Mouse (Mus musculus) spleen, adult 12 weeks (tissue): Measurements from ENCODE around the gene Mcemp1.

Experiments
- DNase-seq: peaks from one replicate; pipeline ENCODE4 v3.0.0; 2022; ENCODE audit warnings: low spot score

The Mcemp1 gene

DNA sequence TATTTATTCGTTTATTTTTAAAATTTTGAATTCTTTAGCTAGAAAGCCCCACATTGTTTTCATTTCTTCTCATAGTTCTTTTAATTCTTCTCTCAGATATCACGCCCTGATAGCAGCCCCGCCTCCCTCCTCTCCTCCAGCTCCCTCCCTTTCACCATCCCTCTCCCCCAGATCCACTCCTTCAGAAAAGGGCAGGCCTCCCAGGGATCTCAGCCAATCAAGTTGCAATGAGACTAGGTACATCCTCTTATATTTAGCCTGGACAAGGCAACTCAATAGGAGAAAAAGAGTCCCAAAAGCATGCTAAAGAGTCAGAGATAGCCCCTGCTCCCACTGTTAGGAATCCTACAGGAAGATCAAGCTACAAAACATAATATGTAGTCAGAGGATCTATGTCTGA lies 9.1 kb downstream of the Mcemp1 start:
- no peak for DNase-seq

DNA sequence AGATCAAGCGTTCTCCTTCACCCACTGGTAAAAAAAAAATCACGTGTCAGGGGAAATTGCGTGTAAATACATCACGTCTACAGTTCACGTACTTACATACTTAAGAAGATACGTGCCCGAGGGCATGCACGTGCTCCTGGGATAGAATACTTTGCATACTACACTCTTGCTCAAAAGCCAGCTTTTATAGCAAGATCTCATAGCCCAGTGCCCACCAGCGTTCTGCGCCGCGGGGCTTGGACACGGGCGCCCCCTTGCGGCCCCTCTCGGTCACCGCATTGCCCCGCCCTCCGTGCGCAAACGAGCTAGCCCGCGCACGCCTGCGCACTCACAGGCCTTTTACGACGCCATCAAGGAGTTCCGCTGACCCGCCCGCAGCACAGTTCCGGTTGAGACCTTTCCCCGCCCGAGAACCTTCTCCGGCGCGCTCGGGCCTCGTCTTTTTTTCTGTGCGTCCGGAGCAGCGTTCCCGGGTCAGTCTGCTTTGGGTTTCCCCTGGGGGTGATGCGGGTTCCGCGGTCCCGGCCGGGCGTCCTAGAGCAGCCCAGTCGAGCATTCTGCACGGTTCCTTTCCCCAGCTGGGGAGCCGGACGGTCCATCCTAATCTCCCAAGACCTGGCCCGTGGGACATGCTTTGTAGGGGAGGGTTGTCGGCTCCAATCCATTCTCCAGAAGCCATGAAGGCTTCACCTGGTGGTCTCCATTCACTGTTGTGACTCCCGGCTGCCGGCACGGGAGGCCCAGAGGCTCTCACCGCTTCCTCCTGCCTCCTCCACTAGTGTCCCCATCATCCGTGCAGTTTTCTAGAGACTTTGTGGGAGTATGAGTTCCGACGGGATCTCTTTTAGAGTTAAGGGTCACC lies 10.8 kb downstream of the Mcemp1 start, which contains the start of gene Trappc5:
Trappc5 (plus strand) TSS at position 169 of the 862 bp plus-strand sequence.
- DNase-seq = peak; percentile 90

DNA sequence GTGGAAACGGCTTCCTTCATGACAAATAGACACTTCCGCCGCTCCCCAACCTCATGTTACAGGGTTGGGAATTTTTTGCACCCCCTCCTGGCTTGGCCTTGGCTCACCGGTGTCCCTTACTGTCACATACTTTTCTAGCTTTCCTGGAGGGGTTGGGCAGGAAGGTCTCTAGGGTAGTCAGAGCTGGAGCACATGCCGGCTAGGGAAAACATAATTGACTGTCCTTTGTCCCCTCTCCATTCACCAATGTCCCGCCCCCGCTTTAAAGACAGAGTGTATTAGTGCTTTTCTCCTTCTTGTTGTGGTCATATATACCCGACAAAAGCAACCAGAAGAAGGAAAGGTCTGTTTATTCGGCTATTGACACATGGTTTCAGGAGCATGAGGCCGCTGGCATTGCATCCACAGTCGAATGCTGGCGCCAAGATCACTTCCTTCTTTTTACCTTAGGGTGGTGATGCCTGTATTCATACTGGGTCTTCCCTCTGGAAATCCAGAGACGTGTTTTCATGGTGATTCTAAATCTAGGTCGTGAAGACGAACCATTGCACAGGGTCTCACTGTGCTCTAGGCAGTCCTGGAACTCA lies 11.5 kb downstream of the Mcemp1 start:
- DNase-seq = no peak

- no peak for DNase-seq
Measured at GRCm38 (mm10) chr8:3678831-3679230, 13.3 kb downstream of the Mcemp1 start.

DNA sequence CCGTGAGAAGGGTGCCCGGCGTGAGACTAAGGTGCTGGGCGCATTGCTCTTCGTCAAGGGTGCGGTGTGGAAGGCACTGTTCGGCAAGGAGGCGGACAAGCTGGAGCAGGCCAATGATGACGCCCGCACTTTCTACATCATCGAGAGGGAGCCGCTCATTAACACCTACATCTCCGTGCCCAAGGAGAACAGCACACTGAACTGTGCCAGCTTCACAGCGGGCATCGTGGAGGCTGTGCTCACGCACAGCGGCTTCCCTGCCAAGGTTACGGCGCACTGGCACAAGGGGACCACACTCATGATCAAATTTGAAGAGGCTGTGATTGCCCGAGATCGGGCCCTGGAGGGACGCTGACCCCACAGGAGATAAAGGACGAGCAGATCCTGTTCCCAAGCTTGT lies 13.7 kb downstream of the Mcemp1 start:
- DNase-seq = no peak

GRCm38 (mm10) chr8:3679656-3680055 lies 14.1 kb downstream of the Mcemp1 start:
- no peak for DNase-seq

- no peak for DNase-seq
Measured at GRCm38 (mm10) chr8:3682435-3682834, 16.9 kb downstream of the Mcemp1 start.

DNA sequence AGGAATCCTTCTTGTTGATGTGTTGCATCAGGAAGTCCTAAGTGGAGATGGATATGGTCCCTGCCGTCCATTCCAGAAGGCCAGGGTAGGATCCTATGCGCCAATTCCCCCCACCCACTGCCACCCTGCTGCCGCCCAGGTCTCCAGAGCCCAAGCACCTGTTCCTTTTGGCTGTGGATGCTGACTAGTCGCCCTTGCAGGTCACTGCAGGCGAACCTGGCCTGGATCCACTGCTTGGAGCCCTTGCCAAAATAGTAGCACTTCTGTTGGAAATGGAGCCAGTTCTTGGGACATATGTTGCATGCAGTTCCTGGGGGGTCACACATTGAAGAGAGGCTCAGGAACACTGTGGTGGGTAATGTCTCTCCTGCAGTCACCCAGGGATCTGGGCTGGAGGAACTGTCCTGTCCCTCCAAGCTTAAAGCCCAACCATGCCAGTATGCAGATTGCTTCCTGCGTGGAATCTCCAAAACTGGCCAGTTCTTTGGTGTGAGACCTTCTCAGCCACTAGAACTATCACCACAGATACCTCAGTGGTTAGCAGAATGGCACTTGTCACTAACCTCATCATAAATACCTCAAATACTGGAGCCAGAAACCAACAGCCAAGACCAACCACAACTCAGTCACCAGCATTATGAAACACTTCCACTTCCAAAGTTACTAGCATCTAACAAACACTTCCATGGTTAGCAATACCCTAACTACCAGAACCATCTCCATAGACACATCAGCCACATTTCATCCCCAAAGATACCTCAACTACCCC lies 18.0 kb downstream of the Mcemp1 start:
- no peak for DNase-seq

DNA sequence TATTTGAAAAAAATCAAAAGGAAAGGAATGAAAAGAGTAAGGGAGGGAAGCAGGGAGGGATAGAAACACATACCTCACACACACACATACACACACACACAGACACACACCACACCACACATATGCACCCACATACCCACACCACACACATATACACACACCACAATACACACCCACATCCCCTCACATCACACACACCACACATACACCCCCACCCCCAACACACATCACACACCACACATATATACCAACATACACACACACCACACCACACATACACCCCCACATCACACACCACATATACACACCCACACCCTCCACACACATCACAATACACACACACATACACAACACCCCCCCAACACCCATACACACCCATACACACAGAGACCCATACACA lies 19.0 kb downstream of the Mcemp1 start:
- no peak for DNase-seq

- no peak for DNase-seq
Measured at GRCm38 (mm10) chr8:3685422-3685821, 19.9 kb downstream of the Mcemp1 start.

GRCm38 (mm10) chr8:3687537-3687936 lies 22.0 kb downstream of the Mcemp1 start:
- no peak for DNase-seq

GRCm38 (mm10) chr8:3690774-3691173 lies 25.2 kb downstream of the Mcemp1 start:
- DNase-seq = no peak

- no peak for DNase-seq
Measured at GRCm38 (mm10) chr8:3694121-3694520, 28.6 kb downstream of the Mcemp1 start, which contains the start of gene Fcer2a. TSS of gene Fcer2a (minus strand) at chr8:3694175.

- DNase-seq = no peak
Measured at GRCm38 (mm10) chr8:3701491-3701890, 35.9 kb downstream of the Mcemp1 start.

- no peak for DNase-seq
Measured at GRCm38 (mm10) chr8:3705711-3706110, 40.2 kb downstream of the Mcemp1 start.

GRCm38 (mm10) chr8:3707611-3708010 lies 42.1 kb downstream of the Mcemp1 start:
- DNase-seq = no peak

- no peak for DNase-seq
Measured at GRCm38 (mm10) chr8:3710312-3710711, 44.8 kb downstream of the Mcemp1 start.

GRCm38 (mm10) chr8:3711646-3712045 lies 46.1 kb downstream of the Mcemp1 start:
- DNase-seq = no peak

DNA sequence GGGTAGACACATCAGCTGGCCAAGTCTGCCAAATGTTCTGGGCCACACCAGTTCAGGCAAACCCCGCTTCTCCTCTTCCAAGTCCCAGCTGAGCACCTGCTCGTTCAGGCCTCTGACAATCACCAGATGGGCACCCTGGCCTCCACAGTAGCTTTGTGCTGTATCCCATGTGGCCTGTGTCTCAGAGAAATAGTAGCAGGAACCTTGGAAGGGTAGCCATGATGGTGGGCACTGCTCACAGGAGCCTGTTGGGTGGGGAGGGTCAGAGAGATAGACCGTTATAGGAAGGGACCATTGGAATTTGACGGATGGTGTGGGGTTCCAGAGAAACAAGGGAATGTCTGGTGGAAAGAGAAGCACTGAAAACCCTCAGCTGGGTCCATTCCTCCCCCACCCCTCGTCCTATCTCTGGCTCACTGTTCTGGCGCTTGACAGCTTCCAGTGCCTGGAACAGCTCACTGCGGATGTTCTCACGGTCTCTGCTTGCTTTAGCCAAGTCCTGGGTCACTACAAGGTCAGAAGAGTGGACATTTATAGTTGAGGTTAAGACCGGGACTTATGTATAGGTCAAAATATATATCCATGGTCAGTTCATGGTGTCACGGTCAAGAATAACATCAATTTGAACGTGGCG lies 51.9 kb downstream of the Mcemp1 start:
- DNase-seq = no peak

- DNase-seq = peak; percentile 60
Measured at GRCm38 (mm10) chr8:3718559-3718958, 53.0 kb downstream of the Mcemp1 start.
